Mouse (Mus musculus) heart, postnatal 0 days (tissue): ENCODE results near the gene Parp16.

Source experiments
- CTCF ChIP-seq: IDR thresholded peaks from 2 replicates; pipeline ENCODE4 v1.5.1; 2016; ENCODE audit warnings: antibody characterized with exemption, control low read depth, low read depth
- EP300 ChIP-seq: IDR thresholded peaks from 2 replicates; pipeline ENCODE4 v1.6.1; 2016; ENCODE audit warnings: antibody characterized with exemption, low read depth

DNA sequence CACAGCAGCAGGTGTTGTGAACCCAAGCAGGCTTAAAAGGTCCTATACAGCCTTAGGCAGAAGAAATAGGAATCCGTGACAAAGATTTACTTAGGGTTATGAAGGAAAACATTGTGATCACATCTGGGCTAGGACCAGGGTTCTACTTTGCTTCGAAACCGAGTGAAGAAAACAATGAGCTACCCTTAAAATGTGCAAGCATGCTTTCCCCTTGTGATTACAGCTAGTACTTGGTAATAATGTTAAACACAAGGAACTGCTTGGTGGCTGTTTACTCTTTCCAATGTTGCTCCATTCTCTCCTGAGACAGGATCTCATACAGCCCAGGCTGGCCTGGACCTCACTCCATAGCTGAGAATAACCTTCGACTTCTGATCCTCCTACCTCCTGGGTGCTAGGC, 34.0 kb upstream of the Parp16 start:
- TF ChIP-seq CTCF (no peak), EP300 (no peak)
